Mouse (Mus musculus) olfactory bulb, adult 2 months (tissue): Measurements from ENCODE around the gene Cby3. TPM values are rescaled to one million over a fixed set of nuclear protein-coding genes. Genes with fewer than 3 reads are reported as not detected.
A peak's percentile ranks its signal among the peaks of the same experiment; 100 is the strongest.

Experiments used
- H3K27ac ChIP-seq: fragments of 200-500 bp; 2 replicates; pipeline ENCODE4 v1.5.1; 2012; ENCODE audit warnings: low read depth, low read length; ENCODE audit not compliant: insufficient read depth
- H3K4me1 ChIP-seq: fragments of 200-500 bp; 2 replicates; pipeline ENCODE4 v1.6.1; 2012; ENCODE audit warnings: low read length; ENCODE audit not compliant: control insufficient read depth, insufficient read depth
- H3K4me3 ChIP-seq: fragments of 200-500 bp; 2 replicates; pipeline ENCODE4 v1.5.1; 2012; ENCODE audit warnings: mild to moderate bottlenecking, low read depth, low read length, moderate library complexity; ENCODE audit not compliant: insufficient read depth
- CTCF ChIP-seq: fragments of 200-500 bp; IDR thresholded peaks from 2 replicates; pipeline ENCODE4 v1.5.1; 2012; ENCODE audit warnings: low read depth, mild to moderate bottlenecking, low read length, moderate library complexity; ENCODE audit not compliant: insufficient read depth
- POLR2A ChIP-seq: fragments of 200-500 bp; IDR thresholded peaks from 2 replicates; pipeline ENCODE4 v1.6.1; 2012; ENCODE audit warnings: mild to moderate bottlenecking, low read depth, low read length, moderate library complexity; ENCODE audit not compliant: insufficient read depth
- whole genome bisulfite sequencing: fragments of 180-500 bp; shearing (Covaris S2); methylation state at CpG from one replicate; pipeline ENCODE4 v1.1.7; 2018; 5-methylcytosine and 5-hydroxymethylcytosine counted together
- polyA plus RNA-seq: library from polyadenylated mRNA; stranded (reverse); fragments of >200 nt; gene quantifications from 2 replicates; pipeline ENCODE4 v1.2.4, GENCODE M21; 2012; ENCODE audit warnings: low replicate concordance; ENCODE audit not compliant: missing spikeins, insufficient read depth, insufficient read length

Cby3 gene
- polyA plus RNA-seq, 1 experiment, result not detected

- 4% methylated on average over 4 of the region's 4 CpGs for WGBS
- no peak for TF ChIP-seq CTCF
- Histone ChIP-seq H3K4me1 (peaks cover 1% of the 10 kb centered on the region), H3K4me3 (no peak overlapping the region; the same call in 1 of the 2 replicates), H3K27ac (no peak overlapping the region)
Measured at GRCm38 (mm10) chr11:50381311-50381710, 27.0 kb downstream of the Cby3 start.

GRCm38 (mm10) chr11:50387167-50387679 is 33.0 kb downstream of the Cby3 start:
- TF ChIP-seq POLR2A, result no peak
- no peak for TF ChIP-seq CTCF
- H3K27ac ChIP-seq, result no peak overlapping the region
- H3K4me3 ChIP-seq, result no peak overlapping the region
- WGBS, result 61% methylated on average over 3 of the region's 3 CpGs
- H3K4me1 ChIP-seq, result no peaks in the 10 kb centered on the region

- no peak overlapping the region for H3K4me3 ChIP-seq
- TF ChIP-seq POLR2A (no peak), CTCF (no peak)
- 46% methylated on average over 4 of the region's 4 CpGs for WGBS
- no peaks in the 10 kb centered on the region for H3K4me1 ChIP-seq
- H3K27ac ChIP-seq, result no peak overlapping the region
Measured at GRCm38 (mm10) chr11:50387697-50388096, 33.4 kb downstream of the Cby3 start.

GRCm38 (mm10) chr11:50388217-50388929 is 34.1 kb downstream of the Cby3 start:
- TF ChIP-seq CTCF (no peak), POLR2A (no peak)
- no peak overlapping the region for H3K4me3 ChIP-seq
- 0 out of 2 replicates have a peak overlapping the region, but pooled peaks have one; percentile 40 for H3K27ac ChIP-seq
- 87% methylated on average over 3 of the region's 3 CpGs for WGBS
- no peaks in the 10 kb centered on the region for H3K4me1 ChIP-seq

GRCm38 (mm10) chr11:50389011-50389410 is 34.7 kb downstream of the Cby3 start:
- no peak for TF ChIP-seq POLR2A
- TF ChIP-seq CTCF, result no peak

GRCm38 (mm10) chr11:50389616-50390015 is 35.4 kb downstream of the Cby3 start:
- no peak for TF ChIP-seq CTCF
- TF ChIP-seq POLR2A, result no peak
- Histone ChIP-seq H3K4me1 (no peaks in the 10 kb centered on the region), H3K4me3 (no peak overlapping the region), H3K27ac (no peak overlapping the region)
- 73% methylated on average over 5 of the region's 5 CpGs for WGBS

More at GRCm38 (mm10) chr11:50389011-50389410, 34.7 kb downstream of the Cby3 start:
- Histone ChIP-seq H3K4me1 (no peaks in the 10 kb centered on the region), H3K27ac (no peak overlapping the region), H3K4me3 (no peak overlapping the region)
- WGBS, result 64% methylated on average over 3 of the region's 3 CpGs

- TF ChIP-seq CTCF (no peak), POLR2A (no peak)
- Histone ChIP-seq H3K4me1 (no peaks in the 10 kb centered on the region), H3K27ac (no peak overlapping the region), H3K4me3 (no peak overlapping the region)
- WGBS, result 77% methylated on average over 4 of the region's 4 CpGs
Measured at GRCm38 (mm10) chr11:50391272-50391960, 37.2 kb downstream of the Cby3 start.

GRCm38 (mm10) chr11:50393306-50393705 is 39.0 kb downstream of the Cby3 start:
- H3K4me1 ChIP-seq, result no peaks in the 10 kb centered on the region
- TF ChIP-seq POLR2A (no peak), CTCF (no peak)
- H3K27ac ChIP-seq, result no peak overlapping the region
- WGBS, result 84% methylated on average over 6 of the region's 6 CpGs
- H3K4me3 ChIP-seq, result no peak overlapping the region

GRCm38 (mm10) chr11:50394731-50395130 is 40.5 kb downstream of the Cby3 start:
- 90% methylated on average over 7 of the region's 7 CpGs for WGBS
- no peak overlapping the region for H3K27ac ChIP-seq
- no peak for TF ChIP-seq POLR2A
- TF ChIP-seq CTCF, result no peak
- H3K4me1 ChIP-seq, result no peaks in the 10 kb centered on the region
- H3K4me3 ChIP-seq, result no peak overlapping the region
